Mouse (Mus musculus) heart, embryonic 12.5 days (tissue): Measurements from ENCODE around the gene Rxra. TPM values are rescaled to one million over a fixed set of nuclear protein-coding genes. Genes with fewer than 3 reads are reported as not detected.

Source experiments
- polyA plus RNA-seq: library from polyadenylated mRNA; unstranded; fragments of >200 nt; fragmentation: Nextera tagmentation; extraction: Ambion mirVana; gene quantifications from 2 replicates; pipeline ENCODE4 v1.2.1, GENCODE M21; 2016

The Rxra gene
- polyA plus RNA-seq, 1 experiment from 2014 or later: 7.8 TPM

Other genes starting within 250 kb of the Rxra start
- 4.5 and 5.4 TPM in 2 replicates for gene Vav2, start 249.4 kb upstream of the Rxra start, polyA plus RNA-seq
- gene Brd3os, start 234.1 kb upstream of the Rxra start, polyA plus RNA-seq: 2.9 and 3.2 TPM in 2 replicates
- 80.9 and 87.1 TPM in 2 replicates for gene Brd3, start 168.8 kb upstream of the Rxra start, polyA plus RNA-seq
- gene Wdr5, start 161.3 kb upstream of the Rxra start, polyA plus RNA-seq: 33.7 and 36.1 TPM in 2 replicates
- 53.3 and 54.7 TPM in 2 replicates for gene Col5a1, start 210.0 kb downstream of the Rxra start, polyA plus RNA-seq